Mouse (Mus musculus) C2C12 (cell line): Measurements from ENCODE around the gene Il17a.

Experiments used
- CTCF ChIP-seq: IDR thresholded peaks from one replicate; pipeline ENCODE4 v1.5.1; 2011; ENCODE audit not compliant: control insufficient read depth, insufficient read depth, insufficient read length
- FOSL1 ChIP-seq: IDR thresholded peaks from one replicate; pipeline ENCODE4 v1.8.0; 2011; ENCODE audit warnings: mild to moderate bottlenecking, low read length; ENCODE audit not compliant: poor library complexity, insufficient read depth, severe bottlenecking
- USF1 ChIP-seq: IDR thresholded peaks from one replicate; pipeline ENCODE4 v1.6.1; 2011; ENCODE audit warnings: low read depth, mild to moderate bottlenecking, control low read depth, moderate library complexity

- no peak for TF ChIP-seq CTCF
- TF ChIP-seq USF1, result no peak
- no peak for TF ChIP-seq FOSL1
These were observed 36.9 kb upstream of the Il17a start for GRCm38 (mm10) chr1:20693634-20694313.
